9 mouse cellular contexts compared by ENCODE assay signal in the genomic region with DNA sequence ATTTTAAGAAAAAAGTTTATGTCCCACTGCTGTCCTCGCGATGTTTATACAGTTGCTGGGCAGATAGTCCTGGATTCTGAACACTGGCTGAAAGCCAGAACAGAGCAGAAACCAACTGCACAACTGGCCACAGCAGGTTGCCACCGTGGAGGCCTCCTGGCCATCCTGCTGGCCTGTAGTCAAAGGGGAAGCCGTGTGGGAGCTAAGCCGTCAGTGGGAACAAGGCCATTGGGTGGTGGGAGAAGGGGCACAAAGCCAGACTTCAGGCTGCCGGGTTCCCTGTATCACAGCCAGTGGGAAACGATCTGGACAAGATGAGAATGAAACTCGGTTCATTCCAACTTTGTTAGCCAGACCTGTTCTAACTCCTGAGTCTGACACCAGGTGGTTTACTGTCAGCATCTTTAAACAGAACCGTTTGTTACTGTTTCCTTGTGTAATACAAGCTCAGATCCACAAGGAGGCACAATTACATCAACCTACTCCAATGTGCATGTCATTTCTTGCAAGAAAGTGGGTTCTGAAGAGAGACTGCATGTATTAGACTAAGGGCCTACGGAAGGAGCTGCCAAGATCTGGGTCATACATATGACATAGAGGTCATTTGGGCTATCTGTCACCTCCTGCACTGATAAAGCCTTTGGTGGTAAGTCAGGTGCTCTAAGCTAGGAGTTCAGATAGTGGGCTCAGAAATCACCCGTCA. TPM values are rescaled to one million over a fixed set of nuclear protein-coding genes. Genes with fewer than 3 reads are reported as not detected.
DNase-seq lines count a peak whose midpoint lies in the region; ATAC-seq and TF ChIP-seq lines count a peak whose summit lies in the region.
"Had no signal": no experiment of that assay in that cellular context is flagged by ENCODE, and none has a peak within 500 bp of the region (broad histone marks: within the 10 kb centered on the region; RNA-seq: fewer than 3 reads in every experiment).

No protein-coding gene starts in this region.

- no peak overlapping the region for H3K4me3 ChIP-seq in MEL (ENCODE audit: control insufficient read depth in 1 of 2, insufficient read depth in 1 of 2, low read depth in 2 of 2, low read length in 2 of 2)
- H3K4me3 ChIP-seq in intestine, postnatal 0 days (ENCODE audit: low read depth, low read length): no peak overlapping the region
- H3K4me3 ChIP-seq: embryonic facial prominence, embryonic 13.5 days had no signal

- no peak for TF ChIP-seq EP300 in MEL (IDR thresholded peaks at IDR 0.05; ENCODE audit: low read depth in 1 of 2, low read length in 2 of 2)

- peak; percentile 66 for TF ChIP-seq RAD21 in MEL (IDR thresholded peaks at IDR 0.05; ENCODE audit: low read depth, low read length)

- no peak for TF ChIP-seq POLR2A in MEL (IDR thresholded peaks at IDR 0.05; ENCODE audit: control insufficient read depth in 1 of 2, insufficient read depth in 1 of 2, low read depth in 1 of 2, low read length in 2 of 2, poor library complexity in 1 of 2)

- peak overlapping the region; percentile 37; the same call in 1 of the 2 replicates for H3K4me2 ChIP-seq in intestine, postnatal 0 days (replicated peaks; ENCODE audit: low read depth)
- H3K4me2 ChIP-seq: embryonic facial prominence, embryonic 13.5 days had no signal

- DNase-seq in kidney, adult 9 months: peak; percentile 38
- DNase-seq in kidney, postnatal 14 days: no peak
- peak; percentile 62 for DNase-seq in MEL (ENCODE audit: low read depth, low spot score)
- DNase-seq in cerebellum, postnatal 10 days: peak; percentile 57 to 70
- peak; percentile 21 for DNase-seq in retina, postnatal 7 days (ENCODE audit: low read depth, low spot score)
- no peak for DNase-seq in gastrocnemius, postnatal 36 days
- DNase-seq in kidney, postnatal 36 days: no peak

- H3K79me2 ChIP-seq in MEL (ENCODE audit: control insufficient read depth, insufficient read depth, low read length, poor library complexity): no peaks in the 10 kb centered on the region

- H3K9me3 ChIP-seq in MEL (replicated peaks; ENCODE audit: insufficient read depth, low read length): no peaks in the 10 kb centered on the region
- no peaks in the 10 kb centered on the region for H3K9me3 ChIP-seq in intestine, postnatal 0 days (ENCODE audit: control insufficient read depth)
- H3K9me3 ChIP-seq: embryonic facial prominence, embryonic 13.5 days had no signal

- WGBS in intestine, postnatal 0 days: 48% methylated on average over 11 of the region's 11 CpGs

- no peaks in the 10 kb centered on the region for H3K4me1 ChIP-seq in MEL (ENCODE audit: control insufficient read depth in 1 of 2, insufficient read depth in 2 of 2, low read length in 2 of 2)
- H3K4me1 ChIP-seq in intestine, postnatal 0 days (replicated peaks; ENCODE audit: control insufficient read depth, insufficient read depth, low read length): no peaks in the 10 kb centered on the region
- H3K4me1 ChIP-seq: embryonic facial prominence, embryonic 13.5 days had no signal

- no peaks in the 10 kb centered on the region for H3K36me3 ChIP-seq in MEL (ENCODE audit: control insufficient read depth in 1 of 2, insufficient read depth in 2 of 2, low read length in 2 of 2)
- no peaks in the 10 kb centered on the region for H3K36me3 ChIP-seq in intestine, postnatal 0 days (ENCODE audit: control insufficient read depth, insufficient read depth)
- H3K36me3 ChIP-seq: embryonic facial prominence, embryonic 13.5 days had no signal

- no peak overlapping the region for H3K9ac ChIP-seq in MEL (ENCODE audit: control insufficient read depth, low read depth, low read length, poor library complexity, severe bottlenecking)
- no peak overlapping the region for H3K9ac ChIP-seq in intestine, postnatal 0 days (ENCODE audit: low read depth, low read length)
- H3K9ac ChIP-seq: embryonic facial prominence, embryonic 13.5 days had no signal

- intact Hi-C loops in gastrocnemius, postnatal 36 days (cut with DNase I): loop anchor here (2.0 to 5.0 kb wide), 3 partner anchors 71 to 231 kb away; no protein-coding TSS in a partner anchor

- peak; percentile 25; the same call in 1 of the 2 replicates for ATAC-seq in intestine, postnatal 0 days

- H3K27ac ChIP-seq in MEL (ENCODE audit: control insufficient read depth, low read depth, low read length): no peak overlapping the region
- no peak overlapping the region for H3K27ac ChIP-seq in intestine, postnatal 0 days (ENCODE audit: low read depth, low read length)
- H3K27ac ChIP-seq: embryonic facial prominence, embryonic 13.5 days had no signal

- peak in 2 of 3 experiments; percentile 60 to 78; a peak in 4 of 6 replicates for TF ChIP-seq CTCF in MEL (IDR thresholded peaks at IDR 0.05 in 2 of 3, conservative IDR thresholded peaks at IDR 0.05 in 1 of 3; ENCODE audit: control insufficient read depth in 1 of 3, insufficient read depth in 1 of 3, low read depth in 2 of 3, low read length in 3 of 3, poor library complexity in 1 of 3, severe bottlenecking in 1 of 3)
- TF ChIP-seq CTCF in intestine, postnatal 0 days (IDR thresholded peaks at IDR 0.05; ENCODE audit: low read depth): peak; percentile 70

- H3K27me3 ChIP-seq in MEL (ENCODE audit: control insufficient read depth in 1 of 2, insufficient read depth in 2 of 2, low read length in 2 of 2): no peaks in the 10 kb centered on the region; a peak in 2 of 4 replicates
- H3K27me3 ChIP-seq in intestine, postnatal 0 days (replicated peaks; ENCODE audit: control insufficient read depth, insufficient read depth, low read length): no peaks in the 10 kb centered on the region; the same call in 1 of the 2 replicates
- H3K27me3 ChIP-seq: embryonic facial prominence, embryonic 13.5 days had no signal

TF ChIP-seq in MEL, 35 proteins besides CTCF, POLR2A, EP300 and RAD21:
- TF ChIP-seq SMC3 (IDR thresholded peaks at IDR 0.05; ENCODE audit: low read depth, low read length) (peak; percentile 86), TAL1 (IDR thresholded peaks at IDR 0.05; ENCODE audit: low read length) (no peak), ZMIZ1 (IDR thresholded peaks at IDR 0.05; ENCODE audit: low read depth, low read length) (no peak), E2F4 (IDR thresholded peaks at IDR 0.05; ENCODE audit: borderline replicate concordance, low read depth, low read length) (no peak), ELF1 (IDR thresholded peaks at IDR 0.05; ENCODE audit: low read depth, low read length) (no peak), ZC3H11A (IDR thresholded peaks at IDR 0.05; ENCODE audit: low read depth, low read length) (peak; percentile 52)

RNA-seq across cellular contexts. Expression of a gene that starts 19.7 kb away (rescaled TPM):
- not detected in 2 replicates for total RNA-seq in MEL (2012; rRNA removed)
- not detected for polyA plus RNA-seq in MEL (2012; ENCODE audit: insufficient read depth in 1 of 2, insufficient read length in 2 of 2, low read depth in 1 of 2, low replicate concordance in 2 of 2, missing spikeins in 1 of 2)
- 0.05 and 0.14 TPM in 2 replicates for polyA plus RNA-seq in intestine, postnatal 0 days (2015; fragmentation: Nextera tagmentation; extraction: Ambion mirVana)
- under 1 TPM in 1 of 2 experiments, not detected in 1; 0.23 TPM for total RNA-seq in gastrocnemius, postnatal 36 days (2021)

RNA-seq across cellular contexts. Expression of a gene that starts 52.5 kb away (rescaled TPM):
- not detected in 2 replicates for total RNA-seq in MEL (2012; rRNA removed)
- polyA plus RNA-seq in MEL (2012; ENCODE audit: insufficient read depth in 1 of 2, insufficient read length in 2 of 2, low read depth in 1 of 2, low replicate concordance in 2 of 2, missing spikeins in 1 of 2): not detected
- 55.0 and 57.3 TPM in 2 replicates for polyA plus RNA-seq in intestine, postnatal 0 days (2015; fragmentation: Nextera tagmentation; extraction: Ambion mirVana)
- total RNA-seq in gastrocnemius, postnatal 36 days (2021): 1 to 10 TPM; 1.0 to 1.1 TPM

Comparison
In these comparisons a context has a peak if more than half of its experiments do, and no peak if none do; other contexts are left out.
1. DNase-seq: peak in kidney, adult 9 months (single experiment), MEL (single experiment), cerebellum, postnatal 10 days (2 of 2) and retina, postnatal 7 days (single experiment); none in kidney, postnatal 14 days (single experiment), gastrocnemius, postnatal 36 days (0 of 2) and kidney, postnatal 36 days (0 of 2).